Mouse (Mus musculus): ENCODE data around the gene Hist1h2be. TPM values are rescaled to one million over a fixed set of nuclear protein-coding genes. Genes with fewer than 3 reads are reported as not detected.
A peak's percentile ranks its signal among the peaks of the same experiment; 100 is the strongest.
"Not testable (repeated sequence)": the region's sequence is repeated elsewhere in the genome, so short reads cannot be mapped to it uniquely, and the experiment has no call there.

Gene Hist1h2be
- polyA plus RNA-seq, 1 experiment from 2014 or later = 3.7 TPM

- no peaks in the 10 kb centered on the region for H3K27me3 ChIP-seq
- WGBS = 88% methylated on average over 2 of the region's 2 CpGs
- ATAC-seq (replicated peaks; ENCODE audit: low FRiP score) = no peak
- H3K9me3 ChIP-seq (replicated peaks) = no peaks in the 10 kb centered on the region
- H3K4me1 ChIP-seq = 0 out of 2 replicates have a peak, but pooled peaks cover 4% of the 10 kb centered on the region
- no peaks in the 10 kb centered on the region for H3K36me3 ChIP-seq
- no peak overlapping the region for H3K4me2 ChIP-seq
- no peak overlapping the region for H3K9ac ChIP-seq
- peak overlapping the region; percentile 99 for H3K27ac ChIP-seq
- no peak overlapping the region for H3K4me3 ChIP-seq (replicated peaks)
Observed at GRCm38 (mm10) chr13:23564482-23564881, 56.4 kb downstream of the Hist1h2be start.

GRCm38 (mm10) chr13:23562699-23563462 is 58.0 kb downstream of the Hist1h2be start:
- Histone ChIP-seq H3K36me3 (no peaks in the 10 kb centered on the region), H3K27me3 (no peaks in the 10 kb centered on the region), H3K4me1 (0 out of 2 replicates have a peak, but pooled peaks cover 3% of the 10 kb centered on the region), H3K4me3 (replicated peaks) (peak overlapping the region; percentile 48), H3K27ac (peak overlapping the region; percentile 99), H3K9ac (peak overlapping the region; percentile 48), H3K4me2 (peak overlapping the region; percentile 69), H3K9me3 (replicated peaks) (no peaks in the 10 kb centered on the region)
- 3% methylated on average over 18 of the region's 18 CpGs for WGBS
- peak; percentile 62 for ATAC-seq (replicated peaks; ENCODE audit: low FRiP score)

GRCm38 (mm10) chr13:23561883-23562659 is 58.9 kb downstream of the Hist1h2be start, which contains the start of gene Hist1h3e:
Hist1h3e (minus strand) TSS chr13:23562369.
- WGBS = under 1% methylated on average over 57 of the region's 67 CpGs
- H3K9me3 ChIP-seq (replicated peaks); H3K27me3 ChIP-seq; H3K36me3 ChIP-seq; H3K4me1 ChIP-seq: not testable (repeated sequence)
- peak; percentile 97 for ATAC-seq (replicated peaks; ENCODE audit: low FRiP score)
- Histone ChIP-seq H3K4me2 (peak within 1 kb of the TSS; percentile 69), H3K9ac (peak within 1 kb of the TSS; percentile 55), H3K4me3 (replicated peaks) (peak within 1 kb of the TSS; percentile 48), H3K27ac (peak within 1 kb of the TSS; percentile 99)

GRCm38 (mm10) chr13:23561531-23561882 is 59.4 kb downstream of the Hist1h2be start:
- H3K4me2 ChIP-seq = peak overlapping the region; percentile 69
- not testable (repeated sequence) for ATAC-seq (replicated peaks; ENCODE audit: low FRiP score); H3K36me3 ChIP-seq; H3K9me3 ChIP-seq (replicated peaks); H3K27me3 ChIP-seq; H3K4me1 ChIP-seq
- 0% methylated on average over 2 of the region's 5 CpGs for WGBS
- peak overlapping the region; percentile 48 for H3K4me3 ChIP-seq (replicated peaks)
- peak overlapping the region; percentile 99 for H3K27ac ChIP-seq
- H3K9ac ChIP-seq = peak overlapping the region; percentile 55; the same call in 1 of the 2 replicates

- not testable (repeated sequence) for H3K9me3 ChIP-seq (replicated peaks); ATAC-seq (replicated peaks; ENCODE audit: low FRiP score); H3K27me3 ChIP-seq; H3K36me3 ChIP-seq; H3K9ac ChIP-seq; H3K4me1 ChIP-seq
- WGBS = 14% methylated on average over 2 of the region's 2 CpGs
- Histone ChIP-seq H3K4me2 (peak overlapping the region; percentile 27), H3K4me3 (replicated peaks) (peak overlapping the region; percentile 11; the same call in 1 of the 2 replicates), H3K27ac (peak overlapping the region; percentile 71; the same call in 1 of the 2 replicates)
Observed at GRCm38 (mm10) chr13:23560699-23561098, 60.2 kb downstream of the Hist1h2be start.

- H3K4me1 ChIP-seq = peaks cover 20% of the 10 kb centered on the region
- WGBS = 61% methylated on average over 3 of the region's 3 CpGs
- no peaks in the 10 kb centered on the region for H3K9me3 ChIP-seq (replicated peaks)
- H3K36me3 ChIP-seq = no peaks in the 10 kb centered on the region
- H3K27ac ChIP-seq = peak overlapping the region; percentile 99
- H3K27me3 ChIP-seq = no peaks in the 10 kb centered on the region
- no peak overlapping the region for H3K9ac ChIP-seq
- H3K4me3 ChIP-seq (replicated peaks) = no peak overlapping the region
- no peak for ATAC-seq (replicated peaks; ENCODE audit: low FRiP score)
- H3K4me2 ChIP-seq = peak overlapping the region; percentile 87
Observed at GRCm38 (mm10) chr13:23556906-23557305, 64.0 kb downstream of the Hist1h2be start.

- Histone ChIP-seq H3K4me3 (replicated peaks) (peak overlapping the region; percentile 63), H3K27ac (peak overlapping the region; percentile 99), H3K4me1 (peaks cover 22% of the 10 kb centered on the region), H3K4me2 (peak overlapping the region; percentile 87), H3K9me3 (replicated peaks) (no peaks in the 10 kb centered on the region), H3K36me3 (no peaks in the 10 kb centered on the region), H3K9ac (peak overlapping the region; percentile 87), H3K27me3 (no peaks in the 10 kb centered on the region)
- peak; percentile 82 for ATAC-seq (replicated peaks; ENCODE audit: low FRiP score)
- WGBS = under 1% methylated on average over 18 of the region's 18 CpGs
Observed at GRCm38 (mm10) chr13:23555839-23556416, 65.0 kb downstream of the Hist1h2be start.

- peak; percentile 91 for ATAC-seq (replicated peaks; ENCODE audit: low FRiP score)
- H3K4me3 ChIP-seq (replicated peaks) = peak overlapping the region; percentile 63
- H3K4me2 ChIP-seq = peak overlapping the region; percentile 87
- H3K4me1 ChIP-seq = peaks cover 24% of the 10 kb centered on the region
- H3K27me3 ChIP-seq = no peaks in the 10 kb centered on the region
- peak overlapping the region; percentile 87 for H3K9ac ChIP-seq
- WGBS = under 1% methylated on average over 54 of the region's 54 CpGs
- H3K27ac ChIP-seq = peak overlapping the region; percentile 99
- H3K36me3 ChIP-seq = no peaks in the 10 kb centered on the region
- H3K9me3 ChIP-seq (replicated peaks) = no peaks in the 10 kb centered on the region
Observed at GRCm38 (mm10) chr13:23554925-23555838, 65.7 kb downstream of the Hist1h2be start.

GRCm38 (mm10) chr13:23554393-23554792 is 66.5 kb downstream of the Hist1h2be start:
- H3K9ac ChIP-seq = peak overlapping the region; percentile 87
- H3K36me3 ChIP-seq = no peaks in the 10 kb centered on the region
- no peaks in the 10 kb centered on the region for H3K9me3 ChIP-seq (replicated peaks)
- H3K4me2 ChIP-seq = peak overlapping the region; percentile 87
- peak overlapping the region; percentile 63 for H3K4me3 ChIP-seq (replicated peaks)
- peaks cover 24% of the 10 kb centered on the region for H3K4me1 ChIP-seq
- no peaks in the 10 kb centered on the region for H3K27me3 ChIP-seq
- H3K27ac ChIP-seq = peak overlapping the region; percentile 99
- WGBS = 23% methylated on average over 9 of the region's 9 CpGs
- no peak for ATAC-seq (replicated peaks; ENCODE audit: low FRiP score)

GRCm38 (mm10) chr13:23552962-23553361 is 68.0 kb downstream of the Hist1h2be start, which contains the start of gene Hist1h1d:
Hist1h1d (plus strand) TSS chr13:23553262.
- no peak within 1 kb of the TSS for H3K9ac ChIP-seq
- no peak for ATAC-seq (replicated peaks; ENCODE audit: low FRiP score)

More at GRCm38 (mm10) chr13:23552962-23553361, 68.0 kb downstream of the Hist1h2be start, which contains the start of gene Hist1h1d:
- H3K27me3 ChIP-seq = no peaks in the 10 kb centered on the region
- no peaks in the 10 kb centered on the region for H3K36me3 ChIP-seq
- H3K4me2 ChIP-seq = peak within 1 kb of the TSS; percentile 65
- peaks cover 24% of the 10 kb centered on the region for H3K4me1 ChIP-seq
- H3K4me3 ChIP-seq (replicated peaks) = no peak within 1 kb of the TSS
- peak within 1 kb of the TSS; percentile 99 for H3K27ac ChIP-seq
- no peaks in the 10 kb centered on the region for H3K9me3 ChIP-seq (replicated peaks)
